Mouse (Mus musculus): ENCODE data around the gene Itm2c.

The Itm2c gene

GRCm38 (mm10) chr1:85899388-85899761, 5.3 kb downstream of the Itm2c start:
- no peak for DNase-seq (ENCODE audit: extremely low spot score)

- no peak for DNase-seq (ENCODE audit: extremely low spot score)
Measured at GRCm38 (mm10) chr1:85900521-85901333, 6.6 kb downstream of the Itm2c start.

- DNase-seq (ENCODE audit: extremely low spot score): no peak
Measured at GRCm38 (mm10) chr1:85901516-85902107, 7.5 kb downstream of the Itm2c start.

- no peak for DNase-seq (ENCODE audit: extremely low spot score)
Measured at GRCm38 (mm10) chr1:85902108-85902561, 8.1 kb downstream of the Itm2c start.

GRCm38 (mm10) chr1:85906892-85907291, 12.8 kb downstream of the Itm2c start:
- no peak for DNase-seq (ENCODE audit: extremely low spot score)

GRCm38 (mm10) chr1:85908754-85909590, 14.9 kb downstream of the Itm2c start:
- no peak for DNase-seq (ENCODE audit: extremely low spot score)

- no peak for DNase-seq (ENCODE audit: extremely low spot score)
Measured at GRCm38 (mm10) chr1:85913078-85913755, 19.1 kb downstream of the Itm2c start.

GRCm38 (mm10) chr1:85915890-85916289, 21.8 kb downstream of the Itm2c start:
- DNase-seq (ENCODE audit: extremely low spot score): no peak

- peak; percentile 55 for DNase-seq (ENCODE audit: extremely low spot score)
Measured at GRCm38 (mm10) chr1:85916830-85917450, 22.9 kb downstream of the Itm2c start.

GRCm38 (mm10) chr1:85919621-85920020, 25.5 kb downstream of the Itm2c start:
- no peak for DNase-seq (ENCODE audit: extremely low spot score)

GRCm38 (mm10) chr1:85921725-85922124, 27.6 kb downstream of the Itm2c start:
- no peak for DNase-seq (ENCODE audit: extremely low spot score)

- DNase-seq (ENCODE audit: extremely low spot score): no peak
Measured at GRCm38 (mm10) chr1:85922127-85922864, 28.2 kb downstream of the Itm2c start.

GRCm38 (mm10) chr1:85922865-85923211, 28.8 kb downstream of the Itm2c start:
- no peak for DNase-seq (ENCODE audit: extremely low spot score)

- no peak for DNase-seq (ENCODE audit: extremely low spot score)
Measured at GRCm38 (mm10) chr1:85925183-85925582, 31.1 kb downstream of the Itm2c start.

- DNase-seq (ENCODE audit: extremely low spot score): no peak
Measured at GRCm38 (mm10) chr1:85928057-85928687, 34.1 kb downstream of the Itm2c start, which contains the start of gene 4933407L21Rik. Gene 4933407L21Rik (plus strand): TSS chr1:85928483.

- DNase-seq (ENCODE audit: extremely low spot score): no peak
Measured at GRCm38 (mm10) chr1:85928688-85929065, 34.6 kb downstream of the Itm2c start.

- no peak for DNase-seq (ENCODE audit: extremely low spot score)
Measured at GRCm38 (mm10) chr1:85929406-85929805, 35.3 kb downstream of the Itm2c start.

- no peak for DNase-seq (ENCODE audit: extremely low spot score)
Measured at GRCm38 (mm10) chr1:85931170-85931569, 37.1 kb downstream of the Itm2c start.

GRCm38 (mm10) chr1:85933226-85933625, 39.1 kb downstream of the Itm2c start:
- DNase-seq (ENCODE audit: extremely low spot score): peak; percentile 40
